Mouse (Mus musculus) limb, embryonic 11.5 days (tissue): ENCODE results near the gene Dapl1. TPM values are rescaled to one million over a fixed set of nuclear protein-coding genes. Genes with fewer than 3 reads are reported as not detected.
A peak's percentile ranks its signal among the peaks of the same experiment; 100 is the strongest.

ENCODE experiments used
- ATAC-seq: fragments of 200-750 bp; cut with Nextera tagmentation; 2 replicates; pipeline ENCODE4 v1.8.0; 2017; ENCODE audit warnings: low read depth; ENCODE audit not compliant: insufficient number of reproducible peaks, low FRiP score, low TSS enrichment
- DNase-seq: peaks from one replicate; pipeline ENCODE4 v3.0.0-alpha.2; 2015; ENCODE audit warnings: low spot score
- H3K27ac ChIP-seq: fragments of 300-500 bp; sonication (generic); replicated peaks from 2 replicates; pipeline ENCODE4 v1.5.1; 2014; ENCODE audit warnings: low read depth, mild to moderate bottlenecking, low read length
- H3K27me3 ChIP-seq: fragments of 300-500 bp; sonication (generic); 2 replicates; pipeline ENCODE4 v1.6.1; 2014; ENCODE audit warnings: mild to moderate bottlenecking, low read length, mixed read lengths; ENCODE audit not compliant: control insufficient read depth, insufficient read depth
- H3K36me3 ChIP-seq: fragments of 300-500 bp; sonication (generic); 2 replicates; pipeline ENCODE4 v1.6.1; 2014; ENCODE audit warnings: mild to moderate bottlenecking, low read length, moderate library complexity, mixed read lengths; ENCODE audit not compliant: control insufficient read depth, insufficient read depth
- H3K4me1 ChIP-seq: fragments of 300-500 bp; sonication (generic); 2 replicates; pipeline ENCODE4 v1.6.1; 2014; ENCODE audit warnings: low read length, mixed read lengths; ENCODE audit not compliant: control insufficient read depth, insufficient read depth
- H3K4me2 ChIP-seq: fragments of 300-500 bp; sonication (generic); 2 replicates; pipeline ENCODE4 v1.6.1; 2014; ENCODE audit warnings: low read depth, mild to moderate bottlenecking, moderate library complexity; ENCODE audit not compliant: severe bottlenecking
- H3K4me3 ChIP-seq: fragments of 300-500 bp; sonication (generic); 2 replicates; pipeline ENCODE4 v1.5.1; 2014; ENCODE audit warnings: low read depth, low read length
- H3K9ac ChIP-seq: fragments of 300-500 bp; sonication (generic); 2 replicates; pipeline ENCODE4 v1.6.1; 2014; ENCODE audit warnings: mild to moderate bottlenecking, low read length
- H3K9me3 ChIP-seq: fragments of 300-500 bp; sonication (generic); 2 replicates; pipeline ENCODE4 v1.6.1; 2016; ENCODE audit warnings: low read length; ENCODE audit not compliant: control insufficient read depth
- WGBS: fragments of 180-500 bp; shearing (Covaris S2); extraction: QIAGEN DNeasy Blood & Tissue Kit; methylation state at CpG from one replicate; pipeline ENCODE4 v1.1.7; 2014; 5-methylcytosine and 5-hydroxymethylcytosine counted together
- polyA plus RNA-seq: library from polyadenylated mRNA; unstranded; fragments of >200 nt; fragmentation: Nextera tagmentation; extraction: Ambion mirVana; gene quantifications from 2 replicates; pipeline ENCODE4 v1.2.1, GENCODE M21; 2014

Dapl1 gene
- polyA plus RNA-seq, 1 experiment from 2014 or later = 1.0 TPM

DNA sequence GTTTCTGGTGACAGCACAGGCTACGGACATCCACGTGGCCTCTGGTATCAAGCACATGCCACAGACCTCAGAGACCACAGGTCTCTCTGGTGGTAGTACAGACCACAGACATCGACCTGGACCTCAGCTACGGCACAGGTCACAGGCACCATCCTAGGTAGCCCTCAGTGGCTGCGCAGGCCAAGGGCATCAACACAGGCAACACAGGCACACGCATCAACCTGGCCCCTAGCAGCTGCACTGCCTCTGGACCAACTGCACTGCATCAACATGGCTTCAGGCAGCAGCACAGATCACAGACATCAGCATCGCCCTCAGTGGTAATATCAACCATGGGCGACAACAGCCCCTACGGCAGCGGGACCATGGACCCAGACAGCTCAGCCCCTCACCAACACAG, 36.2 kb downstream of the Dapl1 start:
- no peak for ATAC-seq
- Histone ChIP-seq H3K4me1 (peaks cover 8% of the 10 kb centered on the region; the same call in 1 of the 2 replicates), H3K4me2 (no peak overlapping the region), H3K27me3 (no peaks in the 10 kb centered on the region), H3K36me3 (no peaks in the 10 kb centered on the region), H3K27ac (no peak overlapping the region), H3K9ac (no peak overlapping the region), H3K9me3 (no peaks in the 10 kb centered on the region), H3K4me3 (no peak overlapping the region)
- 95% methylated on average over 10 of the region's 10 CpGs for WGBS
- DNase-seq = no peak

DNA sequence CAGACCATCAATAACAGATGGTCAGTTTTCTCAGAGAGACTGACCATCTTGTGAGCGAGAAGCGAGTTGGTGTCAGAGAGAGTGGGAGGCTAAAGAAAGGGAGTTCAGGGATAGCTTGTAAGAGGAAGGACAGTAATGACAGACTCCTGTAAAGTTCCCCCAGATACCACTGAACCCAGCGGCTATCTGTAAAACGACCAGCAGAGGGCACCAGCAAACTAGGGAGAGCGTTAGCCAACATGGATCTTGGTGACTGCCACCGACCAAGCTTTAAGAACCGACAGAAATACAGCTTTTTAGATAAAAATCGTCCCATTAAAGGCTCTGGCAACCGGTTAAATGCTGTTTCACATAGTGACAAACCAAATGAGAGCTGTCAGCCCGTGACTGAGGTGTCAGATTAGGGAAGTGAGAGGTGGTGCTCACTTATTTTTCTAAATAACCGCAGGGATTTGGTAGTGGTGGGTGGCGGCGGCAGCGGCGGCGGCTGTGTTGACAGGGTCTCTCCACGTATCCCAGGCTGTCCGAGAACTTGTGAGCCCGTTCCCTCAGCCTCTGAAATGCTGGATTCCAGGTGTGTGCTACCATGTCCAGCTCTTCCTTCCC, 37.7 kb downstream of the Dapl1 start:
- Histone ChIP-seq H3K9me3 (no peaks in the 10 kb centered on the region), H3K9ac (no peak overlapping the region; the same call in 1 of the 2 replicates), H3K27me3 (no peaks in the 10 kb centered on the region), H3K4me1 (peaks cover 13% of the 10 kb centered on the region), H3K36me3 (no peaks in the 10 kb centered on the region), H3K4me2 (peak overlapping the region; percentile 16; the same call in 1 of the 2 replicates), H3K4me3 (no peak overlapping the region), H3K27ac (no peak overlapping the region)
- peak; percentile 93 for DNase-seq
- ATAC-seq = 0 out of 2 replicates have a peak, but pooled peaks have one; percentile 35
- 13% methylated on average over 19 of the region's 19 CpGs for WGBS

DNA sequence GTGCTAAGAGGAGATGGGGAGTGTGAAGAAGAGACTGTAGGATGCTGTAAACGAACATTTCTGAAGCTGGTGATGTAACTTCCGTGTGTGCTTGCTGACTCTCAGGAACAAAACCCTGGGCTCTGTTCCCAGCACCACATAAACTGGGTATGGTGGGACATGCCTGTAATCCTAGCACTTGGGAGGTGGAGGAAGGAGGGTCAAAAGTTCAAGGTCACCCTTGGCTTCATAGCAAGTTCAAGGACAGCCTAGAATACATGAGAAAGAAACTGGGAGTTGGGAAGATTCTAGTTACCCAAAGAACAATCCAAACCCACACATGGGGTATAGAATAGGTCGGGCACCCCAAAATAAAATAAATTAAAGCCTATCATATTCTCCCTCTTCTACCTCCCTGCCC, 39.1 kb downstream of the Dapl1 start:
- Histone ChIP-seq H3K4me1 (peaks cover 18% of the 10 kb centered on the region), H3K27ac (no peak overlapping the region), H3K9ac (no peak overlapping the region), H3K4me3 (no peak overlapping the region), H3K27me3 (no peaks in the 10 kb centered on the region), H3K36me3 (no peaks in the 10 kb centered on the region), H3K4me2 (no peak overlapping the region), H3K9me3 (no peaks in the 10 kb centered on the region)
- DNase-seq (no peak), ATAC-seq (no peak)
- 91% methylated on average over 3 of the region's 3 CpGs for WGBS

DNA sequence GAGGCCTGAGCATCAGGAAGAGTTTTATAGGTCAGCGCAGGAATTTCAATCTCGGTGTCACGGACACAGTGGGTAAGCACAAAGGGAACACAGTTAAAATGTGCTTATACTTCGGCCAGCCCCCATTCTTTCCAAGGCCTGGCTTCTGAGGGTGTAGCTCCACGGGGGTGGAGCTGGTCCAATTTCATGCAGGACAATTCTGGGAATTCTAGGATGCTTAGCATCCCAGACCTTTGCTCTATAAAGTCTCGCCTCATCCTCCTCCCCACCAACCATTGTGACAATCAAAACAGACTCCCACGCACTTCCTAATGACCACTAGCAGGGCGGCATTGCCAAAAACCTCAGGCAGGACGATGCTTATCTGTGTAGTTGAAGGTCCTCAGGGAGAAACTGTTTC, 42.4 kb downstream of the Dapl1 start:
- WGBS = 73% methylated on average over 9 of the region's 9 CpGs
- Histone ChIP-seq H3K9me3 (no peaks in the 10 kb centered on the region), H3K4me1 (peaks cover 40% of the 10 kb centered on the region), H3K9ac (no peak overlapping the region), H3K4me2 (no peak overlapping the region), H3K36me3 (no peaks in the 10 kb centered on the region), H3K27me3 (no peaks in the 10 kb centered on the region), H3K27ac (no peak overlapping the region), H3K4me3 (no peak overlapping the region)
- DNase-seq (no peak), ATAC-seq (no peak)

DNA sequence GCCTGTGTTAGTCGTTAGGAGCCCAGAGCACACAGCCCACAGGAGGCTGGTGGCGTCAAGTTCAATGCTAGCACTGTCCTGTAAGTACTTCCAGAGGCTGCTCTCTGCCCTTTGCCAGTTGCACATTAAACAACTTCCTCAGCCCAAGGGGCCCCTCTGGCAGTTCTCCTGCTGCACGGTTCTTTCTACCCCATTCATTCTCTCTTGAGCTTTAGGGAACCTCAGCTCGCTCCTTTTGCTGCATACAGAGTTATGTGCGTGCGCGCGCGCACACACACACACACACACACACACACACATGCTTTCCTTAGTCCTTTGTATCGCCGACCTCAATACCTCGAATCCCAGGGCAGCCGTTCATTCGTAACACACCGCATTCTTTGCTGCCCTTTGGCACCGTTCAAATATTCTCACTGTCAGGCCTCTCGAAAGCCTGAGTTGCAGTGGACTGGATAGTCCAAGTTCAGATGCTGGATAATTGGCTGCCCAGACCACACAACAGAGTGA, 45.2 kb downstream of the Dapl1 start:
- 43% methylated on average over 17 of the region's 17 CpGs for WGBS
- ATAC-seq (peak; percentile 71), DNase-seq (peak; percentile 77)
- Histone ChIP-seq H3K9ac (no peak overlapping the region), H3K27ac (peak overlapping the region; percentile 88), H3K4me1 (peaks cover 41% of the 10 kb centered on the region), H3K9me3 (no peaks in the 10 kb centered on the region), H3K4me3 (no peak overlapping the region), H3K36me3 (no peaks in the 10 kb centered on the region), H3K27me3 (no peaks in the 10 kb centered on the region), H3K4me2 (peak overlapping the region; percentile 7; the same call in 1 of the 2 replicates)

DNA sequence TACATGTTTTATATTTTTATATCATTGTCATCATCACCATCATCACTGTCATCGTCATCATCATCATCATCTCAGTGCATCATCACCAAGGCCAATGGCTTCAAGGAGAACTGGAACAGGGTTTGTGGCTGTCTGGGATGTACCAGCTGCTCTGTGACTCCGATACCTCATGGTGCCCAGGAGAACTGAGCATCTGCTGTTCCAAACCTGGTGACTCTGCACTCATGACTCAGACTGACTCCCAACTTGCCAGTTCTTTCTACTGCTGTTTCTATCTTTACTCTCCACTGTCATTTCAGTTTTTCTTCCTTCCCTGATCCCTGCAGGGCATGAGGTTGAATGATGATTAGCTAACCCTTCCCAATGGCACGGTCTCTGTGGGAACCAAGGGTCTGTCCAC, 46.4 kb downstream of the Dapl1 start:
- H3K4me2 ChIP-seq = no peak overlapping the region
- ATAC-seq = no peak
- H3K27ac ChIP-seq = no peak overlapping the region
- DNase-seq = no peak
- no peaks in the 10 kb centered on the region for H3K27me3 ChIP-seq
- H3K9ac ChIP-seq = no peak overlapping the region
- no peak overlapping the region for H3K4me3 ChIP-seq
- H3K4me1 ChIP-seq = peaks cover 41% of the 10 kb centered on the region
- 96% methylated on average over 3 of the region's 3 CpGs for WGBS
- no peaks in the 10 kb centered on the region for H3K9me3 ChIP-seq
- H3K36me3 ChIP-seq = no peaks in the 10 kb centered on the region

DNA sequence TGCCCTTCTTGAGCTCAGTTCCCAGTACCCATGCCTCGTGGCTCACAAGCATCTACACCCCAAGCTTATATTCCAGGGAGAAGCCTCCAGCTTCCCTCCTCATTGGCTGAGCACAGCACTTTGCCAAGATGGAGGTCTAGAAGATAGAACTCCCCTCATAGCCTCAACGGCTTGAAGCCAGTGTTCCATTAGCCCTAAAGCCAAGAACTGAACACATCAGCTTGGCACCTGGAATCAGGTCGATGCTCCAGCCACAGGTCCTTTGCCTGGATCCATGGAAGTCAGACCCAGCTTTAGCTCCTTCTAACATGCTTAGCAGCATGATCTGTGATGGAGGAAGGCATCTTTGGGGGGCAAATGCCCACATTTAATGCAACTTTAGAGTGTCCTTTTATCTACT, 48.5 kb downstream of the Dapl1 start:
- no peaks in the 10 kb centered on the region for H3K36me3 ChIP-seq
- H3K9me3 ChIP-seq = no peaks in the 10 kb centered on the region
- DNase-seq (no peak), ATAC-seq (no peak)
- H3K4me3 ChIP-seq = no peak overlapping the region
- H3K9ac ChIP-seq = no peak overlapping the region
- H3K4me2 ChIP-seq = no peak overlapping the region
- 91% methylated on average over 3 of the region's 3 CpGs for WGBS
- no peak overlapping the region for H3K27ac ChIP-seq
- no peaks in the 10 kb centered on the region for H3K27me3 ChIP-seq
- peaks cover 32% of the 10 kb centered on the region for H3K4me1 ChIP-seq

DNA sequence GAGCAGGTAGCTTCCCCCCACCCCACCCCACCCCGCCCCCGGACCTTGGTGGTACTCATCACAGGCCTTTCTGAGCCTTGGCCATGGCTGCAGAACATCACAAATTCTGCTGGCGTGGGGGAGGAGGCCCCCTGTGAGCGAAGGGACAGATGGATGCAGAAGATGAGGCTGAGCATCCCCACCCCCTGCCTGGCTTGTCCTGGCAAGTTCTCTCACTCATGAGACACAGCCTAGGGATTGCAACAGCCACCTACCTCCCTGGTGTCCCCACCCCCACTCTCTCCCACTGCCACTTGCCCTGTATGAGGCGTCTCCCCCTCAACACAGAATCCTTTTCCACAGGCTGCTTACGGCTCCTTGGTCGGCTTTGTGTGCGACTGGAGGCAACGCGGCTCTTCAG, 49.1 kb downstream of the Dapl1 start:
- H3K4me2 ChIP-seq = no peak overlapping the region
- DNase-seq (no peak), ATAC-seq (no peak)
- WGBS = 89% methylated on average over 10 of the region's 10 CpGs
- H3K4me1 ChIP-seq = peaks cover 32% of the 10 kb centered on the region
- H3K9me3 ChIP-seq = no peaks in the 10 kb centered on the region
- no peak overlapping the region for H3K4me3 ChIP-seq
- H3K36me3 ChIP-seq = no peaks in the 10 kb centered on the region
- no peaks in the 10 kb centered on the region for H3K27me3 ChIP-seq
- H3K9ac ChIP-seq = no peak overlapping the region
- H3K27ac ChIP-seq = no peak overlapping the region
